ENCODE assay signal across 25 mouse cellular contexts in genomic region chr2:117862301-117862700, GRCm38 (mm10).
DNase-seq lines count a peak whose midpoint lies in the region; ATAC-seq and TF ChIP-seq lines count a peak whose summit lies in the region.
"Had no signal": no experiment of that assay in that cellular context is flagged by ENCODE, and none has a peak within 500 bp of the region (broad histone marks: within the 10 kb centered on the region; RNA-seq: fewer than 3 reads in every experiment).

No protein-coding gene starts in this region.

- WGBS in hindbrain, embryonic 10.5 days = 34% methylated on average over 3 of the region's 3 CpGs
- 29% methylated on average over 3 of the region's 3 CpGs for WGBS in hindbrain, embryonic 12.5 days
- 73% methylated on average over 3 of the region's 3 CpGs for WGBS in lung, postnatal 0 days

- no peak for ATAC-seq in hindbrain, embryonic 12.5 days (ENCODE audit: low FRiP score)
- no peak for ATAC-seq in lung, postnatal 0 days
- ATAC-seq: forebrain, embryonic 16.5 days; Patski had no signal

- DNase-seq in embryo, embryonic 10.5 days (ENCODE audit: low spot score) = peak; percentile 44
- DNase-seq in embryo, embryonic 11 days = no peak
- DNase-seq in hindbrain, embryonic 10.5 days (ENCODE audit: low spot score) = peak; percentile 18
- DNase-seq in brain, adult 2 months (ENCODE audit: low read depth, low spot score) = peak; percentile 11
- peak; percentile 16 for DNase-seq in splenic B cell, adult 2 months (ENCODE audit: low read depth, low spot score)
- DNase-seq in lung, postnatal 0 days (ENCODE audit: low spot score) = no peak
- DNase-seq: adrenal gland, postnatal 10 days; cerebellum, adult 11-12 months; cerebellum, adult 9-11 months; heart, postnatal 36 days; kidney, adult 18-20 months; kidney, postnatal 25 days; lung, embryonic 14.5 days; midbrain, embryonic 14.5 days; thymus, postnatal 14 days had no signal

- peak overlapping the region; percentile 66 for H3K27ac ChIP-seq in hindbrain, embryonic 10.5 days
- H3K27ac ChIP-seq in hindbrain, embryonic 12.5 days = no peak overlapping the region
- H3K27ac ChIP-seq in lung, postnatal 0 days (ENCODE audit: low read length) = no peak overlapping the region
- H3K27ac ChIP-seq: heart, embryonic 10.5 days; hindbrain, embryonic 15.5 days; kidney, embryonic 15.5 days; left cerebral cortex, adult 2 months; limb, embryonic 12.5 days; liver, embryonic 15.5 days had no signal

- no peak overlapping the region for H3K4me3 ChIP-seq in hindbrain, embryonic 10.5 days
- no peak overlapping the region for H3K4me3 ChIP-seq in hindbrain, embryonic 12.5 days
- H3K4me3 ChIP-seq in lung, postnatal 0 days (ENCODE audit: low read depth, low read length) = no peak overlapping the region
- H3K4me3 ChIP-seq: heart, embryonic 10.5 days; hindbrain, embryonic 15.5 days; kidney, embryonic 15.5 days; left cerebral cortex, adult 2 months; limb, embryonic 12.5 days; liver, embryonic 15.5 days had no signal

- H3K9me3 ChIP-seq in hindbrain, embryonic 10.5 days = no peaks in the 10 kb centered on the region
- no peaks in the 10 kb centered on the region for H3K9me3 ChIP-seq in hindbrain, embryonic 12.5 days (replicated peaks)
- H3K9me3 ChIP-seq in lung, postnatal 0 days (ENCODE audit: low read length) = no peaks in the 10 kb centered on the region
- H3K9me3 ChIP-seq: heart, embryonic 10.5 days; hindbrain, embryonic 15.5 days; kidney, embryonic 15.5 days; limb, embryonic 12.5 days; liver, embryonic 15.5 days had no signal

- no peak overlapping the region for H3K9ac ChIP-seq in hindbrain, embryonic 12.5 days
- no peak overlapping the region for H3K9ac ChIP-seq in lung, postnatal 0 days (replicated peaks; ENCODE audit: low read depth)
- H3K9ac ChIP-seq: hindbrain, embryonic 15.5 days; kidney, embryonic 15.5 days; limb, embryonic 12.5 days; liver, embryonic 15.5 days; lung, embryonic 14.5 days had no signal

- TF ChIP-seq EP300 in lung, postnatal 0 days (IDR thresholded peaks at IDR 0.05) = no peak

- H3K36me3 ChIP-seq in hindbrain, embryonic 10.5 days = no peaks in the 10 kb centered on the region
- no peaks in the 10 kb centered on the region for H3K36me3 ChIP-seq in hindbrain, embryonic 12.5 days
- no peaks in the 10 kb centered on the region for H3K36me3 ChIP-seq in splenic B cell, adult 2 months (ENCODE audit: control insufficient read depth, insufficient read depth, low read length, poor library complexity, severe bottlenecking)
- no peaks in the 10 kb centered on the region for H3K36me3 ChIP-seq in lung, postnatal 0 days (ENCODE audit: insufficient read depth, low read length)
- H3K36me3 ChIP-seq: G1E; heart, embryonic 10.5 days; hindbrain, embryonic 15.5 days; kidney, embryonic 15.5 days; limb, embryonic 12.5 days; liver, embryonic 15.5 days had no signal

- TF ChIP-seq CTCF in lung, postnatal 0 days (IDR thresholded peaks at IDR 0.05) = no peak

- H3K4me1 ChIP-seq in hindbrain, embryonic 10.5 days (replicated peaks) = peaks cover 21% of the 10 kb centered on the region
- H3K4me1 ChIP-seq in hindbrain, embryonic 12.5 days = peaks cover 3% of the 10 kb centered on the region; the same call in 1 of the 2 replicates
- no peaks in the 10 kb centered on the region for H3K4me1 ChIP-seq in lung, postnatal 0 days (ENCODE audit: insufficient read depth, low read depth, low read length)
- H3K4me1 ChIP-seq: hindbrain, embryonic 15.5 days; liver, embryonic 15.5 days had no signal

- H3K4me2 ChIP-seq in hindbrain, embryonic 12.5 days (replicated peaks) = no peak overlapping the region
- no peak overlapping the region for H3K4me2 ChIP-seq in lung, postnatal 0 days (replicated peaks; ENCODE audit: low read depth, low read length)
- H3K4me2 ChIP-seq: hindbrain, embryonic 15.5 days; kidney, embryonic 15.5 days; limb, embryonic 12.5 days; liver, embryonic 15.5 days; lung, embryonic 14.5 days had no signal

- no peaks in the 10 kb centered on the region for H3K27me3 ChIP-seq in hindbrain, embryonic 10.5 days (ENCODE audit: insufficient read depth, poor library complexity, severe bottlenecking)
- no peaks in the 10 kb centered on the region for H3K27me3 ChIP-seq in hindbrain, embryonic 12.5 days
- no peaks in the 10 kb centered on the region for H3K27me3 ChIP-seq in splenic B cell, adult 2 months (ENCODE audit: control insufficient read depth, insufficient read depth, low read length, poor library complexity, severe bottlenecking)
- no peaks in the 10 kb centered on the region for H3K27me3 ChIP-seq in lung, postnatal 0 days (replicated peaks; ENCODE audit: insufficient read depth, low read length)
- H3K27me3 ChIP-seq: hindbrain, embryonic 15.5 days; kidney, embryonic 15.5 days; limb, embryonic 12.5 days; liver, embryonic 15.5 days; Patski had no signal

Comparison
In these comparisons a context has a peak if more than half of its experiments do, and no peak if none do; other contexts are left out.
1. DNase-seq: peak in embryo, embryonic 10.5 days (single experiment), hindbrain, embryonic 10.5 days (single experiment), brain, adult 2 months (single experiment) and splenic B cell, adult 2 months (single experiment); none in embryo, embryonic 11 days (single experiment) and lung, postnatal 0 days (single experiment).